Mouse (Mus musculus) heart, postnatal 0 days (tissue): ENCODE data around the gene Stpg3.

Experiments used
- CTCF ChIP-seq: IDR thresholded peaks from 2 replicates; pipeline ENCODE4 v1.5.1; 2016; ENCODE audit warnings: antibody characterized with exemption, control low read depth, low read depth
- EP300 ChIP-seq: IDR thresholded peaks from 2 replicates; pipeline ENCODE4 v1.6.1; 2016; ENCODE audit warnings: antibody characterized with exemption, low read depth

DNA sequence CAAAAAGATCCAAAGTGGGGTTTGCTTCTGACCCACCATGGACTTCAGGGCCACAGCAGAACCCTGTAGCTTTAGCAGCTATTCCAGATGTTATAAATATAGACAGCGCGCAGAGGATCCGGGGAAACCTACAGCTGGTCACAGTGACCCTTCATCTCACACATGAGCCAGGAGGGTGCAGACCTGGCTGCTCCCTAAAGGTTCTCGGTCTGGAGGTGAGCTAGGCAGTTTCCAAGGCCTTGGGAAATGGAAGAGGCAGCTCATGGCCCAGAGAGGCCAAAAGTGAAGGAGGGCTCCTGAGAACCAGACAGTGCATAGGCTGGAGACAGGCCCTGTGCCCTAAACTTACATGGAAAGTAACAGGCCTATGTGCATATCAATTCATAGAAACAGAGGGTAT, 40.6 kb downstream of the Stpg3 start:
- no peak for TF ChIP-seq EP300
- TF ChIP-seq CTCF: no peak
